Mouse (Mus musculus) small intestine, adult 2 months (tissue): ENCODE results near the gene Dusp15.

Source experiments
- CTCF ChIP-seq: fragments of 200-500 bp; IDR thresholded peaks from 2 replicates; pipeline ENCODE4 v1.5.1; 2012; ENCODE audit warnings: low read depth, mild to moderate bottlenecking, control low read depth, inconsistent platforms, low read length, moderate library complexity, mixed read lengths; ENCODE audit not compliant: insufficient replicate concordance, insufficient read length; ENCODE audit errors: extremely low read depth
- POLR2A ChIP-seq: fragments of 200-500 bp; IDR thresholded peaks from 2 replicates; pipeline ENCODE4 v1.6.1; 2012; ENCODE audit warnings: low read depth, mild to moderate bottlenecking, control low read depth, inconsistent platforms, low read length, moderate library complexity

- TF ChIP-seq CTCF = no peak
- TF ChIP-seq POLR2A = no peak
These were observed 27.4 kb downstream of the Dusp15 start for GRCm38 (mm10) chr2:152924128-152924527.
